Mouse (Mus musculus): ENCODE data around the gene Dnah5.

GRCm38 (mm10) chr15:28313451-28313850, 109.9 kb downstream of the Dnah5 start:
- TF ChIP-seq MAFK (IDR thresholded peaks at IDR 0.05; ENCODE audit: insufficient read depth, low read depth, low read length) = no peak
- TF ChIP-seq ZNF384 (IDR thresholded peaks at IDR 0.05; ENCODE audit: low read depth, low read length) = no peak
- no peak for TF ChIP-seq ZC3H11A (IDR thresholded peaks at IDR 0.05; ENCODE audit: borderline replicate concordance, low read depth, low read length)
- TF ChIP-seq CHD2 (IDR thresholded peaks at IDR 0.05; ENCODE audit: low read depth, low read length) = no peak
